Mouse (Mus musculus) thymus, postnatal 10 days (tissue): ENCODE results near the gene Ifngr1.
A peak's percentile ranks its signal among the peaks of the same experiment; 100 is the strongest.

ENCODE experiments used
- DNase-seq, 2 experiments: peaks; one replicate each; pipeline ENCODE4 v3.0.0; 2021; ENCODE audit warnings: low spot score in 2 of 2

Gene Ifngr1

DNA sequence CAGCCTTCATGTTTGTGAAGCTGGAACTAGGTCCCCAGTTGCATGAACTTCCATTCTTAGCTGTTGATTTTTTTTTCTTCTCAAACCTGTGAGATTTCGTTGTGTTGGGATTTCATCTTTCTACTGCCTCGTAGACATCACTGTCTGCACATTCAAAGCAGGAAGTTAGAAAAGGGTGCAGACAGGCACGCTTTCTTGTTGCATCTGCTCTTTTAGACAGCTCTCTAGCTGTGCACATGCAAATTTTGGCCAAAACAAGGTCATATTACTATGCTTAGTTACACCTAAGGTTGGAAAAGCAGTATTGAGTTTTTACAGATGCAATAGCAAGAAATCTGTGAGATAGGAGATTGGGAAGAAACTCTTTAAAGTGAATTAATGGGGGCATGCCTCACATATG, 4.5 kb upstream of the Ifngr1 start:
- peak in 1 of 2 experiments; percentile 54 for DNase-seq

DNA sequence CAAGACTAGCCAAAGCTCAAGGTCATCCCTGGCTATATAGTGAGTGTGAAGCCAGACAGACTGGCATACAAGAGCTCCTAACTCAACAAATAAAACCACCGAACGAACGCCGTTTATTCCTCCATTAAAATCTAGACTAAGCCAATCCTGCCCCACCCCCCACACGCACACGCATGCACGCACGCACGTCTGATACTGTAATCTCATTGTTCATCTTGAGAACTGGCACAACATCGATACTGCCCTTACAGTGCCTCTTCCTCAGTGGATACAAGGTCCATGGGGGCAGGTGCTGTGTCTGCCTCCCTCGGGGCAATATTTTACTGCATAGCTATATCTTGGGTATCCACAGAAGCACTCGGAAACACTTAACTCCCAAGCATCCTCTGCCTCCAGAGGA, 2.1 kb upstream of the Ifngr1 start:
- no peak for DNase-seq

DNA sequence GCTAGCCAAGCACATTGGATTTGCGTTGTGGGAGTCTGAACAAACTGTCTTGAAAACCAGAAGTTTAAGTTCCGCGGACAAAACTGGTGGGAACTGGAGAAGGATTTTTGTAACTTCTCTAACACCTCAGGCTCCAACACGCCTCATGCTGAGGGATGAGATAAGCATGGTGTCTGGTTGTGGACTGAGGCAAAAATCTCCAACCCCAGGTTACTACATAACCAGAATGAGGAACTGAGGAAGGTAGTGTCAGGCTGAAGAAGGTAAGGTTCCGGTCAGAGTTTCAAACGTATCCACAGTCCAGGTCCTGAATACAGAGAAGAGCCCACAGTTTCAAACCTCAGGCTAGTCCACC, 486 bp upstream of the Ifngr1 start:
- DNase-seq, result no peak

DNA sequence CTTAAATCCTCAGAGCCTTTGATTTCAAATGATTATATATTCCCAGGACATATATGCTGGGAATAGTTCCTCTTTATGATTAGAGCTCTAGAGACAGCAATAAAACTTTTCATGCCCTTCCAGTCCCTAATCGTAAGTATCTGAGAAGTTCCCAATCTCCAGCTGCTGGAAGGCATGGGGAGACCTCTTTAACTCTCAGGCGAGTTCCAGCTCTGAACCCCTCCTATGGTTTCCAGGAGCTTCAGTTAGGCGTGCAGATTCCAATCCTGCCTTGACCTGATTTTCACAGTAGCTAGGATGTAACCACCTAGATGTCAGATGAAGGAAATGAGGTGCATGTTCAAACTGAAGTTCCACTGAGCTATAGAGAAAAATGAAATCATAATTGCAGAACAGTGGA, 807 bp downstream of the Ifngr1 start:
- no peak for DNase-seq

DNA sequence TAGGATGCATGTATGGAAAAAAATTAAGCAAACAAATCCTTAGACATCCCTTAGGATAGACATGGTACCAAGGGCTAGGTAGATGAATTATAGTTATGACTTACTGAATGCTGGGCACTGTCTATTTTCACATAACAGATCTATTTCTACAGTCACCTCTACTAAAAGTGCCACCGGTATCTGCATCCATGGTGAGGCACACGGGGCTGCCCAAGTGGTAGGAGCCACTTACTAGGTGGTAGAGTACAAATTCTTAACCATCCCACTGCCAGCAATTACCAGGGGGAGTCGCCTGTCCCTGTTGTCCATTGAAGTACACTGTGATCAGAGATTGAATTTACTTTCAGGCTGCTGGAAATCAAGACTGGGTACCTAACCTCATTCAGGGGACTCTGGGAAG, 1.5 kb downstream of the Ifngr1 start:
- DNase-seq, result no peak

DNA sequence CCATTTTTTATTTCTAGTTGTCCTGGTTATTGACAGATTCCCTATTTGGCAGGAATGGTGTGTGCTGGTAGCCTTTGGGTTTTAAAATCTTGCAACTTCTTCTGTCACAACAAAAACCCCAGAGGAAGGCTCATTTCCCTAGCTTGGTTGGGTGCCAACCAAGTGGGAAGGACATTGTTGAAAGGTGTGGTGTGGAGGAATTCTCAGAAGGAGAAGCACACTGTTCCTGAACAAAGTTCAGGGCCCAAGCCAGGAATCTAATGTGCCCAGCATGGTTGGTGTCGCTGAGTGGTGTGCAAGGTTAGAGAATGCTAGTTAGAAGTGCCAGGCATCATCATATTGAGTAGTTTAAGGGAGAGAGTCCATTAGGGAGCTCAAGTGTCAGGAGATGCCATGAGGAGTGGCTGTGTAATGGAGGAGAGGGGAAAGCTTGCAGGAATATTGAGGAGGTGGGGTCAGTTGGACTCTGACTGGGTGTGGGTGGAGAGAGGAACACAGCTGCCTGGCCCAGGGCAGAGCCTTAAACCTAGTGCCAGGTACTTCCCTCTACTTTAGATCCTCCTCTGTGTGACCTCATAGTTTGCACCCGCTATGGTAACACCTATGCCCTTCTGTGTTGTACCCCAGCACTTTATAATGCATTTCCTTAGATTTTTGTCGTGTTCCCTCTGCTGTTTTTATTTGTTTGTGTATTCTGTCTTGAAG, 2.6 kb downstream of the Ifngr1 start:
- DNase-seq, result peak; percentile 50 to 55

DNA sequence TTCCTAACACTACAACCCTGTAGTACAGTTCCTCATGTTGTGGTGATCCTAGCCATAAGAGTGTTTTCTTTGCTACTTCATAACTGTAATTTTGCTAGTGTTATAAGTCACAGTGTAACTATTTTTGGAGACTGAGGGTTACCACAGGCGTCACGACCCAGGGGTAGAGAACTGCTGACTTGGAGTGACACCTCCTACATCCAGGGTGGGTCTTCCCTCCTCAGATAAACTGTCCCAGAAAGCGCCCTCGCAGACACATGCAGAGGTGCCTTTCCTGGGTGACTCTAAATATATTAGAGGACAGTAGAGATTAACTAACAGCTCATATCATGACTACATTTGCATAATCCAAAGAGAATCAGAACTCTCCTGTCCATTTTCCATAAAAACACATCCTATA, 5.1 kb downstream of the Ifngr1 start:
- no peak for DNase-seq

DNA sequence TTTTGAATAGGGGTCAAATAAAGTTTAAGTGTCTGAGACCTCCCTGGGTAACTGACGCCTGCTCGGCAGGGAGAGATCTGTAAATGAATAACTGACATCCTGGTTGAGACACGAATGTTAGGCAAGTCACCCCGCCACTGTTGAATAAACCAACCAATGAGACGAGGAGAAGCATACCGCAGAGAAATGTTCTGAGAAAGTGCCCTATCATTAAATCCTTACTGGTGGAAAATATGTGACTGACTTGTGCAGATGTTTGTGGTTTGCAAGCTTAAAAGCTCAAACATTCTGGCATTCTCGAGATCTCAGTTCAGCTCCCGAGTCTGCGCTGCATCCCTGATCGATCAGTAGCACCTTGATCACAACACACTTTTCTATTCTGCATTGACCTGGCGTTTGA, 6.3 kb downstream of the Ifngr1 start:
- DNase-seq, result peak; percentile 52 to 57

DNA sequence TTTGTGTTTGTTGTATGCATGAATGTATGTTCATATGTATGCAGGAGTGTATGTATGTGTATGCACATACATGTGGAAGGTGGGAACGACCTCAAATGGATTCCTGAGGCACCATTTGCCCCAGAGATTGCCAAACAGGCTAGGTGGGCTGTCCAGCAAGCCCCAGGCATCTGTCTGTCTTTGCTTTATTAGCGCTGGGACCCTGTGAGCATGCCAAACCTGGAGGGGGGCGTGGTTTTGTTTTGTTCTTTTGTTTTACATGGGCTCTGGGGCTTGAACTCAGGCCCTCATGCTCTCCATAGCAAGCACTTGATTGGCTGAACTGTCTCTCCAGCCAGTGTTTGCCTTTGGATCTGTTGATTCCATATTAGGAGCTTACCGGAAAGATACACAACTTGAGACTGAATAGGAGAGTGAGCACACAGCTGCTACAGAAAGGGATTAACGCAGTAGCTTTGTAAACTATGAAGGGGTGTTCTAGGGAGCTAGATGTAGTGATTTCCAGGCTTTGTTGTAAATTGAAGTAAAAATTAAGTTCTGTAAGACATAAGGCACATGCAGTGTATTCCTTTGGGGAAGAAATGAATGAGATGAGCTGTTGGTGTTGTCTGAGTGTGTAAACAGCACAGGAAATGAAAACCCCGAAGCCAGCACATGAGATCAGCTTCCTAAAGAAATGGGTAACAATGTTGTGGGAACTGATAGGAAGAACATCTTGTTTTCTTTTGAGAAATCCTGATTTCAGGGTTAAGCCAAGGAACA, 7.8 kb downstream of the Ifngr1 start:
- DNase-seq, result no peak

DNA sequence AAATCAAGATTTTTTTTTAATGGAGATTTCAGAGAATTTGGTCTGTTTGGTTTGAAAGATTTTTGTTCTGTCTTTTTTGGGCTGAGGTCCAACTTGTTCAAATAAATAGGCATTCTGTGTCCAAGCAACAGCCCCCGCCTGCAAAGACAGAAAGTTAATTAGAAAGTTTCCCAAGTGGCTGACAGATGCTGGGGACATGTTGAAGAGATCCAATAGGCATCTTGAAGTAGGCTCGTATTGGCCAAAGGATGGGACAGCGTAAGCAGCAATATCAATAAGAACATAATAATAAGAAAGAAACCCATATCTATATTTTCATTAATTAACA, 8.3 kb downstream of the Ifngr1 start:
- DNase-seq, result no peak

DNA sequence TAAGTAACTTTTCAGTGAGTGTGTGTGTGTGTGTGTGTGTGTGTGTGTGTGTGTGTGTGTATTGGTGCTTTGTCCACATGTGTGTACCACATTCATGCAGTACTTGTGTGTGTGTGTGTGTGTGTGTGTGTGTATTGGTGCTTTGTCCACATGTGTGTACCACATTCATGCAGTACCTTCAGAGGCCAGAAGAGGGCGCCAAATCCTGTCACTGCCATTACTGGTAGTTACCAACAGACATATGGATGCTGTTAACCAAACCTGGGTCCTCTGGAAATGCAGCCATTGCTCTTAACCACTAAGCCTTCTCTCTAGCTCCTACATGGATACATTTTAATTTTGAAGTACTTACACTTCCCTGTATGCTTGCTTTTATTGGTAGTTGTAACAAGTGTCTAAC, 9.8 kb downstream of the Ifngr1 start:
- DNase-seq, result peak; percentile 58 to 75

DNA sequence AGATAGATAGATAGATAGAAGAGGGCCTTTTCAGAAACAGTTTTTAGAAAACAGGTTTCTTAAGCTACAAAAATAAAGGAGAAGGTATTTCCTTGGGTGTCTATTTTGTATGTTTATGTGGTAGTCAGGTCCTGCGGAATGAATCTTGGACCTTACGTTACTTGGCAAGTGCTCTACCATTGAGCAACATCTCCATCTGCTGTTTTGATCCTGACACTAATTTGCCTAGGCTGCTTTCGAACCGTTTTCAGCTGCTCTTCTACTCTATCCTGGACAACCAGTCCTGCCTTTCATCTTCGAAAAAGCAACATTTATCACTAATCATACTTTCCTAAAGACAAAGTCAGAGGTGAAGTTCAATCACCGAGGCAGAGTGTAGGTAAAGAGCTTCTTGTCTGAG, 11.5 kb downstream of the Ifngr1 start:
- no peak for DNase-seq

DNA sequence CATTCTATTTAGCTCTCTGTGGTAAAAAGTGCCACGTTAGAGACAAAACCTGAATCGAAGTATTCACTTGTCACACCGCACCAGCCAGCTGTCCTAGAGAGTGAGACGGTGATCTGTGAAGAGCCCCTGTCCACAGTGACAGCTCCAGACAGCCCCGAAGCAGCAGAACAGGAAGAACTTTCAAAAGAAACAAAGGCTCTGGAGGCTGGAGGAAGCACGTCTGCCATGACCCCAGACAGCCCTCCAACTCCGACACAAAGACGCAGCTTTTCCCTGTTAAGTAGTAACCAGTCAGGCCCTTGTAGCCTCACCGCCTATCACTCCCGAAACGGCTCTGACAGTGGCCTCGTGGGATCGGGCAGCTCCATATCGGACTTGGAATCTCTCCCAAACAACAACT, 17.4 kb downstream of the Ifngr1 start:
- DNase-seq, result no peak

DNA sequence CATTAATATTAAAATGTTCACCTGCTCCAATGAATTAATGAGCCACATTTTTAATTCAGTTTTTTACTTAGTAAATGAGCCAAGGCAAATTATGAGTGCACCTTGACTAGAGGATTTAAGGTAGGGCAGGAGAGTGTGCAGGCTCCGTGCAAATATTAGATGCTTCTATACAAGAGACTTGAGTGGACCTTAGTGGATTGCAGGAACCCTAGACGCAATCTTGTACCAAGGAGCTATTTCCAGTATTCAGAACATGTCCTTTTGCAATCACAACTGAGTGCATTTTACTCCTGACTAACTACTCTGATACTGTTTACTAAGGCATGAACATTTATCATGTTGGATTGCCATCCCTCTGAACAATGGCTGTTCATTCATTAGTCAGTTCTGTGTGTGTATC, 19.9 kb downstream of the Ifngr1 start:
- no peak for DNase-seq

DNA sequence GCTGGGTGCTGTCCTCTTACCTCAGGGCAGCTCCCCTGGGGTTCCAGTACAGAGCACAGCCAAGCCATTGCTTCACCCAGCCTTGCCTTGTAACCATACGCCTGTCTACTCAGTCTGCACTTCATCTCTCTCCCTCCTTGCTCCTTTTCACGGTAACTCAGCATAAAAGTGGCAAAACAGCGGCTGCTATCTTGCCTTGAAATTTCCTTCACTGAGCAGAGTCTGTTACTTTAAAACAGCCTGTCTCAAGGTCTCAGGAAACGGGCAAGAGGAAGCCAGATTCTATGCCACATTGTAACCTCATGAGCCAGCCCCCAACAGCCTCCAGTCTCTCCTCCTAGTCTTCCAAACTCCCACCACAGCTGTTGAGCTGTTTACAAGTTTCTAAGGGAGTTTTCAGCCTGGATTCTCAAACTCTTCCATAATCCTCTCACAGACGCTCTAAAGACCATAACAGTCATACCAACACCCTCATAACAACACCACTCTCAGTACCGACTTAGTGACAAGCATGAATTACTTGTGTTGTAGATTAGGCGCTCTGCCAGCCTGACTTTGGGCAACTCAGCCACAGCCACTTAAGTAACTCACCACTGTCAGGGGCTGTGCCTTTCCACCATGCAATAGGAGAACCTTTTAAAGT, 21.5 kb downstream of the Ifngr1 start:
- no peak for DNase-seq

DNA sequence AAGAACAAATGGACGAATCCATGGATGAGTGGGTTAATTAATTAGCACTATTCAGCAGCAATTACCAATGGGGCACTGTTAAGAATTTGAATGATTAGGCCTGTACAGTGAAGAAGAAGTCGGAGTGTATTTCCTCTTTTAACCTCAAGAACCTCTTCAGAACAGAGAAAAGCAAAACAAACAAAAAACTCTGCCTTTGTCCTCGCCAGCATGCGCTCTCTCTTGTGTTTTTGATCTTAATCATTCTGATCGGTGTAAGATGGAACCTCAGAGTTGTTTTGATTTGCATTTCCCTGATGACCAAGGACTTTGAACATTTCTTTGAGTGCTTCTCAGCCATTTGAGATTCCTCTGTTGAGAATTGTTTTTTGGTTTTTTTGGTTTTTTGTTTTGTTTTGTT, 28.0 kb downstream of the Ifngr1 start:
- DNase-seq, result no peak

DNA sequence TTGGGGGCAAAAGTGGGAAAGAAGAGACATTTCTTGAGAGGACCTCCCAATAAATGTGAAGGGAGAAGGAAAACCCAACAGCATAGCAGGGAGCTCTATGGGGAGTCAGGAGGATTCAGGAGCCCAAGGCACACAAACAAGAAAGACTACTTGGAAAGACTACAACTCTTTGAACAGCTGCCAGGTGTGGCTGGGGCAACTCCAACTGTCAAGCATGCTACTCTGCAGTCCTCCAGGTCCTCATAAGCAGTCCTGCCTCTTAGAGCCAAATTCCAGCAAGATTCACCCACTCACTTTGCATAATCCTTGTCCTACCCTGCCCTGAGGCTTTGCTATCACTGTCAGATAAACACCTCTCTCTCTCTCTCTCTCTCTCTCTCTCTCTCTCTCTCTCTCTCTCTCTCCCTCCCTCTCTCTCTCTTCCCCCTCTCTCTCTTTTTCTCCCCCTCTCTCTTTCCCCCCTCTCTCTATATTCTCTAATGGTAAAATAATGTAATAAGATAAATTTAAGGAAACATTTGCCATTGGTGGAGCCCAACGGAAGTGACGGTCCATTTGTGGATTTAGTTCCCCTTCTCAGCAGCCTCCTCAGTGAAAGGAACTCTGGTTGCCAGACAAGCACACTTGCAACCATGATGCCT, 29.8 kb downstream of the Ifngr1 start, which contains the start of gene Il22ra2:
Gene Il22ra2, plus strand, starts transcription at position 591 of the 641 bp plus-strand sequence.
- DNase-seq, result peak in 1 of 2 experiments; percentile 18

DNA sequence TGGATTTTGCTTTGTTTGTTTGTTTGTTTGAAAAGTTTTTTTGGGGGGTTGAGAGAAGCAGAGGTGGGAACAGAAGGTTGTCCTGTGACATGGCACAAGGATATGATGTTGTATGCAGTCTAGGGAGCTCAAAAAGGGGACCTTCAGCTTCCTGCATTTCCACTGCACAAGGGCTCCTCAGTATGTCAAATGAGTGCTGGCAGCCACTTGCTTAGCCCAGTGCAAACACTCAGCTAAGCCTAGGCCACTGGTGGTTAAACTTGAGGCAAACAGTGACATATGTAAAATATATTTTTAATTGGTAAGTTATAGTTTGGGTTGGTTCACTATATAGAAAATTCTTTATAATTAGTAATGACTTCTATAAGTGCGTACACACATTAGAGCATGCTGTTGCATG, 32.9 kb downstream of the Ifngr1 start:
- no peak for DNase-seq

DNA sequence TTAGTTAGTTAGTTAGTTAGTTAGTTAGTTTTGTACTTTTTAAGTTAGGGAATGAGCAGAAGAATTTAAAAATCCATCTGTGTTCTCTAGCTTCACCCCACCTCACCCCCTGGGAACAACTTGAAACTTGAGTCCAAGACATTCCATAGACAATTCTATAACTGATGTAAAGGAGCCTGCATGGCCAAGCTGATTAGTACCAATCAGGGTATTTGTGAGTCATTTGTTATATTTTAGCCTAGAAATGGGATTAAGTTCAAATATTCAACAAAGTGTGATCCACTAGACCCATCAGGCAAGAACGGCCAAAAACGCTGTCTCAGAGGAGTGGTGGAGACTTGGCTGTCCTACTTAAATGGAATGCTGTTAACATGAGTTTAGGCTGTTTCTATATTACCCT, 35.6 kb downstream of the Ifngr1 start:
- DNase-seq, result no peak

DNA sequence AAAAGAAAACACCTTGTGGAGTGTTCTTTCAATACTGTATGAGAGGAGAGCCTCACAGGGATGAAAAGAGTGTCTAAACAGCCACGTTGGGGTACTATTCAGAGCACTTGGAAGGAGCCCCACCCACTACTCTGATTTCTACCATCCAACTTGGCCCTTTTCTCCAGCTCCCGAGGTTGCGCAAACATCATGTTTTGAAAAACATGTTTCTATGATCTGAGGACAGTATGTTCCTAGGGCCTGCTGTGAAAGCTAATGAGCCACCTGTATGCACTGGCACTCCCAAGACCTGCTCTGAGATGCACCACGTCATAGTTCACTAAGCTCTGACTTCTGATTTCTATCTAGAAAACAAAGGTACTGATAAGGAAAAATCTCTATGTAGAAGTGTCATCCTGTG, 36.0 kb downstream of the Ifngr1 start:
- DNase-seq, result no peak

DNA sequence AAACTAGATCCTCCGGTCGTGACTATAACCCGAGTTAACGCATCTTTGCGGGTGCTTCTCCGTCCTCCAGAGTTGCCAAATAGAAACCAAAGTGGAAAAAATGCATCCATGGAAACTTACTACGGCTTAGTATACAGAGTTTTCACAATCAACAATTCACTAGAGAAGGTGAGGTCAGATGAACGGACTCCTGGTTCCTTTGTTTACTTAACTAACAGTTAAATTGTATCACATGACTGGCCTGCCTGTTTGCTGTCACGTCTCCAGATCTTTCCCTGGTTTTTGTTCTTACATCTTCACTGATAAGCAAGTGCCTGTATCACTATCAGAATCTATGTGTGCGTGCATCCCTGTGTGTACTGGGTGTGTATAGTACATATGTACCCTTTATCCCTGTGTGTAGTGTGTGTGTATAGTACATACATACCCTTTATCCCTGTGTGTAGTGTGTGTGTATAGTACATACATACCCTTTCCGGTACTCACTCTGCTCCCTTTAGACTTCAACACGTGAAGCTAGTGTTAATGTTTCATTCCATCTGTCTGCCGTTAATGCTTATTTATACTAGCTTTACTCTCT, 40.0 kb downstream of the Ifngr1 start:
- DNase-seq, result no peak

DNA sequence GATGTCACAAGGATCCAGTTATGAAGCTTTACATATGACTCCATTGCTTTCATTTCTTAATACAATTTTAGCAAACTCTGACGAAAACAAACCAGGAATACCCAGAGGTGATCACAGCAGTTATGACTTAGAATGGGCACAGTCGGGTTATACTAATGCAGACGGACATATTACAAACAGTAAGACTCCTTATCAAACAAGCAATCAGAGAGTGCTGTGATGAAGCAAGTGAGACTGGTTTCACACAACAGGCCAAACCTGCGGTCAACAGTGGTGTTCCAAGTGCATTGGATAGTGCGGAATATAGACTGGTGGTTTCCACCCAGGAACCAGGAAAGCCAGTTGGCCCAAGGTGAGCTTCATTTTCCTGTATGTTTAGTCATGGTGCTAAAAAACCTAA, 47.1 kb downstream of the Ifngr1 start:
- no peak for DNase-seq
